Mouse (Mus musculus) lung, postnatal 4 days (tissue): ENCODE results near the gene Papln.
A peak's percentile ranks its signal among the peaks of the same experiment; 100 is the strongest.

Source experiments
- DNase-seq, 2 experiments: peaks; one replicate each; pipeline ENCODE4 v3.0.0; 2021

The Papln gene

GRCm38 (mm10) chr12:83763311-83764043 is at the start of gene Papln:
Gene Papln, plus strand, starts transcription at chr12:83763634.
- DNase-seq = peak in 1 of 2 experiments; percentile 24

GRCm38 (mm10) chr12:83713749-83714148 is 49.7 kb upstream of the Papln start:
- DNase-seq = peak in 1 of 2 experiments; percentile 35

DNA sequence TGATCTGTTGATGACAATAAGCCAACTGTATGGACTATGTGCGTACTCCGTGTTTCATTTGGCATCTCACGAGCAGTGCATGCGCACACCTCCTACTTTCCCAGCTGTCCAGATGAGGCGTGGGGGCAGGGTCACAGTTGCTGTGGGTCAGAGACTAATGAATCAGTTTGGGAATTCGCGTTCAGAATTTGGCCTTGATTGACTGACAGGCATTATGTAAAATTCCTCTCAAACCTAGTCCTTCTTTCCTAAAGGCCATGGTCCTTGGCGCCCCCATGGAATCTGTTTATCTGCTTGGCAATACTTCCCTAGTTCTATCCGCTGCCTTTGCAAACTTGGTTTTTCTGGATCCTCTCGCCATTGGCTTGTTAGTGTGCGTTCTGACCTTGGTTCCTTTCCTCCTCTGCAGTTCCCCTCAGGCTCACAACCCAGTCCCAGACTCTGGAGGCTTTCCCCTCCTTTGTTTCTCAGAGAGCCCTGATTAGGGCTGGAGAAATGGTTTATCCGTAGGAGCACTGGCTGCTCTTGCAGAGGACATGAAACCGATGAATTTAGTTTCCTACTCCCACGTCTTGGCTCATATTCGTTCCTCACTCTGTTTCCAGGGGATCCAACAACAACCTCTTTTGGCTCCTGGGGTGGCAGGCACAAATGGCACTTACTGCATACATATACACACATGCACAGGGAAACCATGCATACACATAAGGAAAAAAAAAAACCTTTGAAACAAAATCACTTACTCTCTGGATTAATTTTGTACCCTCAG is 46.8 kb upstream of the Papln start:
- no peak for DNase-seq

DNA sequence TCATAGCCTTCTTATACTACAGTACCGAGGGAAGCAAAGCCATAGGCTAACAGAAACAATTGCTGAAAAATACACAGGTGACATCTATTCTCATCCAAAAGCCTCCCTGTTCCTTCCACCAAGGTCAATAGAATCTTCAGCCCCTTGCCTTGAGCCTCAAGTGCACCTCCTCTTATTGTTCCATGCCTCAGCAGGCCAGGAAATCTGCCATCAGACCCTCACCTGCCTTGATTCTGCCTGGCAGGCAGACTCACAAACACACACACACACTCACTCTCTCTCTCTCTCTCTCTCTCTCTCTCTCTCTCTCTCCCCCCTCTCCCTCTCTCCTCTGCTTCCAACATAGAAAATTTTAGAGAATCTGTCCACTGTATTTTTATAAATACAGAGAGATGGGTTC is 44.0 kb upstream of the Papln start:
- no peak for DNase-seq

GRCm38 (mm10) chr12:83721281-83721680 is 42.2 kb upstream of the Papln start:
- DNase-seq = no peak

GRCm38 (mm10) chr12:83723037-83723436 is 40.4 kb upstream of the Papln start:
- no peak for DNase-seq

DNA sequence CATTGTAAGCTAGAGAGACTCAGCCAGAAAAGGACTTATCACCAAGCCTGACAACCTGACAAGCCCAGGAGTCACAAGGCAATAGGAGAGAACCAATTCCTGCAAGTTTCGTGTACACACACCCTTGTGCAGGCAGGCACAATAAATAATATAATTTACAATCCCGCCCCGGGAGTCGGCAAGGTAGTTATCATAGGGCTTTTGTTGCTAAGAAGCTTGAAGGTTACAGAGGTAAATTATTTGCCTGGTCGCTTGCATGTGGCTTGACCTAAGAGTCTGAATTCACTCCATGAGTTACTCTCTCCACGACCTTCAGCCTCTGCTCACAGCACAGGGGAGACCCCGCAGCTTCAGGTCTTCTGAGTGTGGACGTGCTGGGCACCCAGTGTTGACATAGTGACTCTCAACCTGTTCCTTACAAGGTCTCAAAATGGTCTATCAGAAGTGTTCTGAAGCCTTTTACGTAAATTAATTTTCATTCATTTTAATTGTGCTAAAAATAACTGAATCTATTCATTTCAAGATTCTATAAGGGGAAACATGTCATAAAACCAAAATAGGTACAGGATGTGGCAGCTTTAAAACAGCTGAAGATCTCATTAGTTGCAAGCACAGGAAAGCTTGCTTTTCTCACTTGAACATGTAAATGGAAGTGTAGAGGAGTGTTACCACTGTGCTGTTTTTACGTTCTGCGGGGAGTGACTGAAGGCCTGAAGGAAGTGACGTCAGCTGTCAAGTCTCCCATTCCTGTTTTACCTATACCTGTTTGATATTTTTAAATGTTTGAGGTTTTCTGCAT is 36.7 kb upstream of the Papln start:
- DNase-seq = no peak

DNA sequence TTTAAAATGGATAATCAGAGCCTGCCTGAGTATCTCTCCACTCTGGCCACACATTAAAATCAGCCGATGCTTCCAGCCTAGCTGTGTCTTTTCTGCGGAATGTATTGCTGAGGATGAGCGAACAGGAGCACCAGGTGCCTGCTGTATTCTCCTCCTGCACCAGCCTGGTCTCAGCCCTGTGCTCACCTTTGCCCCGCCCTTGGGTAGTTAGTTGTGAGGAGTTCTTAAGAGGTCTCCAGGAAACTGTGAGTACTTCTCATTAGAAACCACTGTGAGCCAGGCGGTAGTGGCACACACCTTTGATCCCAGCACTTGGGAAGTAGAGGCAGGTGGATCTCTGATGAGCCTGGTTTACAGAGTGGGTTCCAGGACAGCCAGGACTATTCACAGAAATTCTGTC is 31.2 kb upstream of the Papln start:
- DNase-seq = no peak

GRCm38 (mm10) chr12:83734047-83734446 is 29.4 kb upstream of the Papln start:
- no peak for DNase-seq

DNA sequence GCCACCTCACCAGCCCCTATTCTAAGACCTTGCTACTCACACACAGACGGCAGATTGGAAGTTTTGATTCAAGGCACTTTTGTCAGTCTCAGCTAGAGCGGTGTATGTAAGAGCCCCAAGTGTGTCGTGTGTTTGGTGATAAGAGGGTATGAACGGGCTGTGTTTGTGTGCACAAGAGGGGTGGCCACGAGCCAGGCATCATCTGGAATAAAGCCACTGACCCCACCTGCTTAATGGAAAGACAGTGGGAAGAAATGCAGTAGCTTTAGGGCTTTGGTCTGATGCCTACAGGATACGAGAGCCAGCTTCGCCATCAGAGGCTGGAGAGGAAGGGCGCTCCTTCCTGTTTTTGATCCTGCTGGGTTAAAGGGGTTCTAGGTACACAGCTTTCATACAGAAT is 27.2 kb upstream of the Papln start:
- no peak for DNase-seq

- DNase-seq = no peak
These were observed 24.8 kb upstream of the Papln start for GRCm38 (mm10) chr12:83738651-83739050.

GRCm38 (mm10) chr12:83741722-83742121 is 21.7 kb upstream of the Papln start:
- DNase-seq = no peak

DNA sequence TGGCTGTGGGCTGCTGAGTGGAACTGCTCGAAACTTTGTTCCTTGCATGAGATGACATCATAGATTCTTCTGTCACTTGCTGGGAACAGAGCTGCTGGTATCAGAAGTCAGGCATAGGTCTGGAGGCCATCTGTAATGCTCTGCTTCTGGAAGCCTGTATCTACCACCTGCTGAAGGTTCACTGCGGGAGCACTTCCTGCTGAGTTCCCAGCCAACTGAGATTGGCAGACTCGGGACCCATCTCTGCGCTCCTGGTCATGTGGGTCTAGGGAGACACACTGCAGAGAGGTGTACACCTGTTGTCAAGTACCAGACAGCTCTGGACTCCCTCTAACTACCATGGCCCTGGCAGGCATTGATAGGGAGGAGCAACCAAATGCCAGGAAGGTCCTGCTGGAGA is 20.6 kb upstream of the Papln start:
- DNase-seq = no peak

GRCm38 (mm10) chr12:83743712-83744111 is 19.7 kb upstream of the Papln start:
- no peak for DNase-seq

DNA sequence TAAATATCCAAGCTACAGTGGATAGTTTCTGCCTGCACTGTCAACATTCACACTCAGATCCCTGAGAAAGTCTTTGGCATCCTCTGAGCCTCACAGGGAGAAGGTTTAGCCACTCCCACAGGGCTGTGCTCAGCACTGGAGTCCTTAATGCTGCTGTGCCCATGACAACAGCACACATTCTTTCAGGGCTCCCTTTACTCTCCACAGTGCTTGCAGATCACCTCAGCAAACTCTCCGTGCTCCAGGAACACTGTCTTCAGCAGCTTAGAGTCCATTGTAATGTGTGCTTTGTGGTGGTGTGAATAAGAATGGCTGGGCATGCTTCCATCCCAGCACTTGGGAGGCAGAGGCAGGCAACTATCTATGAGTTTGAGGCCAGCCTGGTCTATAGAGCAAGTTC is 14.2 kb upstream of the Papln start:
- no peak for DNase-seq

DNA sequence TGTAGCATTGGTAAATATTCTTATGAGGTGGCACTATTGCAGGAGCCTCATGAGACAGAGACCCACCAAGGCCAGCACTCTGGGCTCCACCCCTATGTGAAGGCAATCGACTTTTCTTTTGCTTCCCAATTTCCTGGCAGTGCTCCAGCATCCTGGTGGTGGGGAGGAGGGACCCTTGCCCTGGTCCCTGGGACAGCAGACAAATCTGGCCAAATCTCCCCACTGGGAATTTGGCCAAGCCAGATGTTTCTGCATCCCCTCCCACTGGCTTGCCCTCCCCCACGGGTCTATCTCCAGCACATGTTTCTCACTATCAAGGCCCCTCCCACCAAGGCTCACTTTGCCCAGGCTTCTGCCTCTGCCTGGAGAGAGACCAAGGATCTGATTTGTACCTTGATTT is 10.9 kb upstream of the Papln start:
- DNase-seq = peak; percentile 23 to 64

GRCm38 (mm10) chr12:83758735-83759134 is 4.7 kb upstream of the Papln start:
- DNase-seq = no peak

- no peak for DNase-seq
These were observed 3.2 kb upstream of the Papln start for GRCm38 (mm10) chr12:83760201-83760600.

- DNase-seq = peak in 1 of 2 experiments; percentile 26
These were observed 728 bp upstream of the Papln start for GRCm38 (mm10) chr12:83762706-83763105.

- no peak for DNase-seq
These were observed 571 bp downstream of the Papln start for GRCm38 (mm10) chr12:83764044-83764365.

DNA sequence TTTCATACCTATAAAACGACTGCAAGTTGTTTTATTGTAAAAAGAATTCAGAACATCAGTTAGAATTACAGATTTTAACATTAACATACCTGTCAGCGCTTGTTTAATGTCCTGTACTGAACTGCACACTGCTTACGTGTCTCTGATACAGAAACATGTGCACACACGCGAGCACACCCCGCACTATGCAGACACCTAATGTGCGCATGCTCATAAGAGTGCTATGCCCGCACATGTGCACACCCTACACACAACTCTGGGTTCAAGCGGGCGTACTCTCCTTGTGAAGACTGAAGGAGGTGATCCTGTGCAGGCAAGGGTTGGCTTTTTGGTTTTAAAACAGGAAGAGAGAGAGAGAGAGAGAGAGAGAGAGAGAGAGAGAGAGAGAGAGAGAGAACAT is 1.1 kb downstream of the Papln start:
- DNase-seq = no peak

- no peak for DNase-seq
These were observed 2.6 kb downstream of the Papln start for GRCm38 (mm10) chr12:83765965-83766603.

- DNase-seq = no peak
These were observed 4.4 kb downstream of the Papln start for GRCm38 (mm10) chr12:83767833-83768232.
